8 mouse cellular contexts compared by ENCODE assay signal in genomic region chr16:92159114-92159513, GRCm38 (mm10).
DNase-seq lines count a peak whose midpoint lies in the region; ATAC-seq and TF ChIP-seq lines count a peak whose summit lies in the region.

No protein-coding gene starts in this region.

- H3K27ac ChIP-seq in layer of hippocampus, adult 2 months, result peak overlapping the region; percentile 91
- H3K27ac ChIP-seq in forebrain, embryonic 15.5 days (replicated peaks), result peak overlapping the region; percentile 62; the same call in 1 of the 2 replicates
- H3K27ac ChIP-seq in limb, embryonic 11.5 days (replicated peaks; ENCODE audit: low read depth, low read length), result 0 out of 2 replicates have a peak overlapping the region, but pooled peaks have one; percentile 8
- peak overlapping the region; percentile 81 for H3K27ac ChIP-seq in neural tube, embryonic 13.5 days (replicated peaks)

- no peak for TF ChIP-seq CTCF in layer of hippocampus, adult 2 months (conservative IDR thresholded peaks at IDR 0.05)

- H3K4me1 ChIP-seq in forebrain, embryonic 15.5 days, result peaks cover 11% of the 10 kb centered on the region; the same call in 1 of the 2 replicates
- peaks cover 13% of the 10 kb centered on the region for H3K4me1 ChIP-seq in limb, embryonic 11.5 days (ENCODE audit: control insufficient read depth, insufficient read depth, low read length)
- peaks cover 19% of the 10 kb centered on the region for H3K4me1 ChIP-seq in neural tube, embryonic 13.5 days (replicated peaks)

- ATAC-seq in forebrain, embryonic 15.5 days (replicated peaks), result no peak
- ATAC-seq in limb, embryonic 11.5 days (ENCODE audit: insufficient number of reproducible peaks, low FRiP score, low TSS enrichment, low read depth), result 0 out of 2 replicates have a peak, but pooled peaks have one; percentile 9
- no peak for ATAC-seq in neural tube, embryonic 13.5 days (ENCODE audit: low read depth)
- no peak for ATAC-seq in CD4-positive, CD25-positive, alpha-beta regulatory T cell, adult 4 months

- H3K4me3 ChIP-seq in layer of hippocampus, adult 2 months, result peak overlapping the region; percentile 54; the same call in 1 of the 2 replicates
- H3K4me3 ChIP-seq in forebrain, embryonic 15.5 days, result peak overlapping the region; percentile 52
- H3K4me3 ChIP-seq in limb, embryonic 11.5 days (ENCODE audit: low read depth, low read length), result peak overlapping the region; percentile 25
- peak overlapping the region; percentile 49 for H3K4me3 ChIP-seq in neural tube, embryonic 13.5 days

- H3K9me3 ChIP-seq in forebrain, embryonic 15.5 days, result no peaks in the 10 kb centered on the region
- no peaks in the 10 kb centered on the region for H3K9me3 ChIP-seq in limb, embryonic 11.5 days (ENCODE audit: control insufficient read depth, low read length)
- H3K9me3 ChIP-seq in neural tube, embryonic 13.5 days, result no peaks in the 10 kb centered on the region

- peak overlapping the region; percentile 55 for H3K9ac ChIP-seq in forebrain, embryonic 15.5 days (replicated peaks)
- H3K9ac ChIP-seq in limb, embryonic 11.5 days (ENCODE audit: low read length), result peak overlapping the region; percentile 48; the same call in 1 of the 2 replicates
- H3K9ac ChIP-seq in neural tube, embryonic 13.5 days, result peak overlapping the region; percentile 75

- no peaks in the 10 kb centered on the region for H3K27me3 ChIP-seq in forebrain, embryonic 15.5 days
- no peaks in the 10 kb centered on the region for H3K27me3 ChIP-seq in limb, embryonic 11.5 days (ENCODE audit: control insufficient read depth, insufficient read depth, low read length)
- no peaks in the 10 kb centered on the region for H3K27me3 ChIP-seq in neural tube, embryonic 13.5 days

- DNase-seq in layer of hippocampus, adult 2 months (ENCODE audit: low spot score in 2 of 2), result no peak
- no peak for DNase-seq in layer of hippocampus, adult 9-10 months (ENCODE audit: low spot score)
- no peak for DNase-seq in limb, embryonic 11.5 days (ENCODE audit: low spot score)
- DNase-seq in layer of hippocampus, adult 11-12 months (ENCODE audit: low spot score), result no peak
- DNase-seq in adrenal gland, postnatal 10 days, result no peak

- WGBS in forebrain, embryonic 15.5 days, result 60% methylated on average over 6 of the region's 6 CpGs
- 18% methylated on average over 6 of the region's 6 CpGs for WGBS in limb, embryonic 11.5 days
- WGBS in neural tube, embryonic 13.5 days, result 50% methylated on average over 6 of the region's 6 CpGs

- peak overlapping the region; percentile 92 for H3K4me2 ChIP-seq in forebrain, embryonic 15.5 days (replicated peaks)
- H3K4me2 ChIP-seq in limb, embryonic 11.5 days (ENCODE audit: low read depth, severe bottlenecking), result peak overlapping the region; percentile 81
- H3K4me2 ChIP-seq in neural tube, embryonic 13.5 days, result peak overlapping the region; percentile 85

- H3K36me3 ChIP-seq in forebrain, embryonic 15.5 days, result no peaks in the 10 kb centered on the region
- H3K36me3 ChIP-seq in limb, embryonic 11.5 days (ENCODE audit: control insufficient read depth, insufficient read depth, low read length), result no peaks in the 10 kb centered on the region
- no peaks in the 10 kb centered on the region for H3K36me3 ChIP-seq in neural tube, embryonic 13.5 days

Comparison
In these comparisons a context has a peak if more than half of its experiments do, and no peak if none do; other contexts are left out.
1. H3K27ac ChIP-seq: peak in every context shown above with its lines; median percentile 91 in layer of hippocampus, adult 2 months; 81 in neural tube, embryonic 13.5 days; 62 in forebrain, embryonic 15.5 days; 8 in limb, embryonic 11.5 days.